Mouse (Mus musculus) heart, adult 8-10 months (tissue): Measurements from ENCODE around the gene Atp5f1. TPM values are rescaled to one million over a fixed set of nuclear protein-coding genes. Genes with fewer than 3 reads are reported as not detected.
"Not testable (repeated sequence)": the region's sequence is repeated elsewhere in the genome, so short reads cannot be mapped to it uniquely, and the experiment has no call there.

Source experiments
- DNase-seq: peaks from one replicate; pipeline ENCODE4 v3.0.0; 2022; ENCODE audit warnings: low spot score
- total RNA-seq, 4 experiments: library from RNA; stranded (reverse); gene quantifications; 2 replicates each; pipeline ENCODE4 v1.2.4; 2022

Gene Atp5f1
- total RNA-seq, 4 experiments from 2014 or later = 1,049 to 1,242 (median 1,155) TPM

- no peak for DNase-seq
Observed at GRCm38 (mm10) chr3:105931095-105931494, 28.8 kb downstream of the Atp5f1 start.

- no peak for DNase-seq
Observed at GRCm38 (mm10) chr3:105929821-105930220, 30.1 kb downstream of the Atp5f1 start.

- DNase-seq = no peak
Observed at GRCm38 (mm10) chr3:105928781-105929180, 31.1 kb downstream of the Atp5f1 start.

GRCm38 (mm10) chr3:105928195-105928569, 31.7 kb downstream of the Atp5f1 start:
- no peak for DNase-seq

GRCm38 (mm10) chr3:105927561-105928194, 32.2 kb downstream of the Atp5f1 start:
- no peak for DNase-seq

- no peak for DNase-seq
Observed at GRCm38 (mm10) chr3:105924616-105925015, 35.3 kb downstream of the Atp5f1 start.

- DNase-seq = no peak
Observed at GRCm38 (mm10) chr3:105921959-105922358, 37.9 kb downstream of the Atp5f1 start.

- not testable (repeated sequence) for DNase-seq
Observed at GRCm38 (mm10) chr3:105920743-105921142, 39.2 kb downstream of the Atp5f1 start.

GRCm38 (mm10) chr3:105918355-105918745, 41.5 kb downstream of the Atp5f1 start:
- no peak for DNase-seq

- no peak for DNase-seq
Observed at GRCm38 (mm10) chr3:105917656-105918354, 42.1 kb downstream of the Atp5f1 start.

- not testable (repeated sequence) for DNase-seq
Observed at GRCm38 (mm10) chr3:105916455-105916854, 43.4 kb downstream of the Atp5f1 start.

- no peak for DNase-seq
Observed at GRCm38 (mm10) chr3:105915281-105915680, 44.6 kb downstream of the Atp5f1 start.

GRCm38 (mm10) chr3:105913839-105914681, 45.8 kb downstream of the Atp5f1 start:
- no peak for DNase-seq

GRCm38 (mm10) chr3:105912097-105912880, 47.6 kb downstream of the Atp5f1 start:
- no peak for DNase-seq

GRCm38 (mm10) chr3:105910519-105911190, 49.2 kb downstream of the Atp5f1 start:
- DNase-seq = no peak

GRCm38 (mm10) chr3:105908976-105909375, 50.9 kb downstream of the Atp5f1 start:
- no peak for DNase-seq

- DNase-seq = no peak
Observed at GRCm38 (mm10) chr3:105907956-105908655, 51.8 kb downstream of the Atp5f1 start.

- no peak for DNase-seq
Observed at GRCm38 (mm10) chr3:105904721-105905120, 55.2 kb downstream of the Atp5f1 start.

GRCm38 (mm10) chr3:105904213-105904612, 55.7 kb downstream of the Atp5f1 start:
- no peak for DNase-seq

GRCm38 (mm10) chr3:105901468-105901867, 58.4 kb downstream of the Atp5f1 start:
- DNase-seq = no peak
